Mouse (Mus musculus) hindbrain, embryonic 16.5 days (tissue): ENCODE measurements at regions not wholly inside any gene's neighbourhood (a gene's known extent, or its start where the extent isn't known, plus 50 kb on each side); places are given as distances from the start of the nearest gene placed in this dataset.

Experiments used
- ATAC-seq: fragments of 200-750 bp; cut with Nextera tagmentation; 2 replicates; pipeline ENCODE4 v1.8.0; 2017; ENCODE audit warnings: moderate TSS enrichment, moderate library complexity
- H3K27ac ChIP-seq: fragments of 300-500 bp; sonication (generic); 2 replicates; pipeline ENCODE4 v1.5.1; 2014; ENCODE audit warnings: low read depth, mild to moderate bottlenecking, control low read depth, low read length, moderate library complexity
- H3K27me3 ChIP-seq: fragments of 300-500 bp; sonication (generic); replicated peaks from 2 replicates; pipeline ENCODE4 v1.6.1; 2014; ENCODE audit warnings: low read length; ENCODE audit not compliant: control insufficient read depth, insufficient read depth
- H3K36me3 ChIP-seq: fragments of 300-500 bp; sonication (generic); 2 replicates; pipeline ENCODE4 v1.6.1; 2014; ENCODE audit warnings: mild to moderate bottlenecking, low read length, moderate library complexity, mixed read lengths; ENCODE audit not compliant: control insufficient read depth, insufficient read depth
- H3K4me1 ChIP-seq: fragments of 300-500 bp; sonication (generic); 2 replicates; pipeline ENCODE4 v1.6.1; 2014; ENCODE audit warnings: low read depth, low read length; ENCODE audit not compliant: control insufficient read depth, insufficient read depth
- H3K4me2 ChIP-seq: fragments of 300-500 bp; sonication (generic); 2 replicates; pipeline ENCODE4 v1.6.1; 2014; ENCODE audit warnings: mild to moderate bottlenecking, low read length, control low read depth, moderate library complexity
- H3K4me3 ChIP-seq: fragments of 300-500 bp; sonication (generic); 2 replicates; pipeline ENCODE4 v1.5.1; 2014; ENCODE audit warnings: mild to moderate bottlenecking, low read length, control low read depth, moderate library complexity
- H3K9ac ChIP-seq: fragments of 300-500 bp; sonication (generic); 2 replicates; pipeline ENCODE4 v1.6.1; 2014; ENCODE audit warnings: low read depth, mild to moderate bottlenecking, control low read depth, low read length, moderate library complexity
- H3K9me3 ChIP-seq: fragments of 300-500 bp; sonication (generic); 2 replicates; pipeline ENCODE4 v1.6.1; 2014; ENCODE audit warnings: mild to moderate bottlenecking, low read length, moderate library complexity; ENCODE audit not compliant: control insufficient read depth
- WGBS: fragments of 180-500 bp; shearing (Covaris S2); extraction: QIAGEN DNeasy Blood & Tissue Kit; methylation state at CpG from one replicate; pipeline ENCODE4 v1.1.7; 2014; 5-methylcytosine and 5-hydroxymethylcytosine counted together

DNA sequence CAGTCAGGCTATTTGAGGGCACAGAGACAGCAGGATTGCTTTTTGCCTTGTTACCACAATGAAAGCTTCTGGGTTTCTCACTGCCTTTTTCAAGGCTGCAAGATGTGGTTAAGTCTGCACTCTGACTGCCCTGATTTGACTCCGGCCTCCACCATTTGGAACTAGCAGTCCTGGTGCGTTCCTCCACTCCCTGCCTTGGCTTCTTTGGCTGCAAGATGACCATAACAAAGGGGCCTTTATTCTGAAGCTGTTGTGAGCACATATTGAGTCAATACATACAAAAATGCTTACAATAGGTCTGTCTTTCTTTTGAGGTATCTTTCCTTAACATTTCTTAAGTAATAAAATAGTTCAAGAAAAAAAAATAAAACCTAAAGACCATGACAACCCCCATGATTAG lies 314.8 kb downstream of the Hace1 start:
- Histone ChIP-seq H3K4me1 (peaks cover 8% of the 10 kb centered on the region), H3K36me3 (no peaks in the 10 kb centered on the region), H3K9me3 (no peaks in the 10 kb centered on the region), H3K27me3 (no peaks in the 10 kb centered on the region), H3K4me3 (no peak overlapping the region), H3K9ac (no peak overlapping the region), H3K27ac (no peak overlapping the region), H3K4me2 (no peak overlapping the region)
- ATAC-seq: no peak
- 41% methylated on average over 2 of the region's 2 CpGs for WGBS

GRCm38 (mm10) chr10:45893894-45894831 lies 316.5 kb downstream of the Hace1 start:
- Histone ChIP-seq H3K36me3 (no peaks in the 10 kb centered on the region), H3K4me3 (no peak overlapping the region), H3K9ac (no peak overlapping the region), H3K4me1 (peaks cover 8% of the 10 kb centered on the region), H3K4me2 (no peak overlapping the region), H3K27ac (no peak overlapping the region), H3K27me3 (no peaks in the 10 kb centered on the region), H3K9me3 (no peaks in the 10 kb centered on the region)
- WGBS: 74% methylated on average over 2 of the region's 2 CpGs
- no peak for ATAC-seq

GRCm38 (mm10) chr10:45916928-45917327 lies 339.3 kb downstream of the Hace1 start:
- Histone ChIP-seq H3K9me3 (peaks cover 4% of the 10 kb centered on the region), H3K27ac (no peak overlapping the region), H3K9ac (no peak overlapping the region), H3K36me3 (no peaks in the 10 kb centered on the region), H3K27me3 (no peaks in the 10 kb centered on the region), H3K4me1 (no peaks in the 10 kb centered on the region), H3K4me3 (no peak overlapping the region), H3K4me2 (no peak overlapping the region)
- ATAC-seq: no peak
- WGBS: 19% methylated on average over 3 of the region's 3 CpGs

GRCm38 (mm10) chr10:45925746-45926145 lies 348.1 kb downstream of the Hace1 start:
- H3K4me1 ChIP-seq: no peaks in the 10 kb centered on the region
- no peak for ATAC-seq
- WGBS: 34% methylated on average over 1 of the region's 1 CpGs

GRCm38 (mm10) chr10:45933631-45934310 lies 356.1 kb downstream of the Hace1 start:
- 93% methylated on average over 4 of the region's 4 CpGs for WGBS
- H3K27ac ChIP-seq: no peak overlapping the region
- H3K36me3 ChIP-seq: no peaks in the 10 kb centered on the region
- no peak overlapping the region for H3K9ac ChIP-seq
- no peak overlapping the region for H3K4me2 ChIP-seq
- H3K4me3 ChIP-seq: no peak overlapping the region
- no peak for ATAC-seq
- H3K4me1 ChIP-seq: no peaks in the 10 kb centered on the region
- no peaks in the 10 kb centered on the region for H3K9me3 ChIP-seq
- no peaks in the 10 kb centered on the region for H3K27me3 ChIP-seq

More at GRCm38 (mm10) chr10:45925746-45926145, 348.1 kb downstream of the Hace1 start:
- H3K9me3 ChIP-seq: no peaks in the 10 kb centered on the region
- H3K4me2 ChIP-seq: no peak overlapping the region
- no peaks in the 10 kb centered on the region for H3K36me3 ChIP-seq
- H3K9ac ChIP-seq: no peak overlapping the region
- H3K27me3 ChIP-seq: no peaks in the 10 kb centered on the region
- no peak overlapping the region for H3K27ac ChIP-seq
- H3K4me3 ChIP-seq: no peak overlapping the region

DNA sequence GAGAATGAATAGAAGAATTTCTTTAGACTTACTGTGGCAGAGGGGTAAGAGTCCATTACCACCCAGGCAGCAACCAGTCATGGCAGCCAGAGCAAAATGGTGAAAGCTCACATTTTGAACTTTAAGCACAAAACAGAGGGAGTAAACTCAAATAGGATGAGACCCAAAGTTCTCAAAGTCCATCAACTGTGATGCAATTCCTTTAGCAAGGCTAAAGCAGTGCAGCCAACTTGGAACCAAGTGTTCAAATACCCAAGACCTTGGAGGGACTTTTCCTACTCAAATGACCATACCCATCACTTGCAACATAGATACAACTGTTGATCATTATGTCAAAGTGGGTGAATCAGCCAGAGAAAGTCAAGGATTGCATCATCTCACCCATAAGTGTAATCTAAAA lies 380.1 kb downstream of the Hace1 start:
- no peaks in the 10 kb centered on the region for H3K9me3 ChIP-seq
- ATAC-seq: no peak
- H3K9ac ChIP-seq: no peak overlapping the region
- H3K27me3 ChIP-seq: no peaks in the 10 kb centered on the region
- no peak overlapping the region for H3K4me2 ChIP-seq
- H3K4me1 ChIP-seq: no peaks in the 10 kb centered on the region
- H3K27ac ChIP-seq: no peak overlapping the region
- no peaks in the 10 kb centered on the region for H3K36me3 ChIP-seq
- H3K4me3 ChIP-seq: no peak overlapping the region

GRCm38 (mm10) chr10:45972240-45972639 lies 394.6 kb downstream of the Hace1 start:
- Histone ChIP-seq H3K4me1 (no peaks in the 10 kb centered on the region), H3K4me3 (no peak overlapping the region), H3K9me3 (no peaks in the 10 kb centered on the region), H3K27me3 (no peaks in the 10 kb centered on the region), H3K4me2 (no peak overlapping the region), H3K27ac (no peak overlapping the region), H3K9ac (no peak overlapping the region), H3K36me3 (no peaks in the 10 kb centered on the region)
- 83% methylated on average over 1 of the region's 1 CpGs for WGBS
- no peak for ATAC-seq

- H3K4me1 ChIP-seq: no peaks in the 10 kb centered on the region
- WGBS: 55% methylated on average over 4 of the region's 4 CpGs
- H3K4me2 ChIP-seq: no peak overlapping the region
- no peak overlapping the region for H3K4me3 ChIP-seq
- no peak overlapping the region for H3K27ac ChIP-seq
- H3K36me3 ChIP-seq: no peaks in the 10 kb centered on the region
- no peaks in the 10 kb centered on the region for H3K9me3 ChIP-seq
- no peak for ATAC-seq
- H3K9ac ChIP-seq: no peak overlapping the region
- H3K27me3 ChIP-seq: no peaks in the 10 kb centered on the region
These were observed 405.2 kb downstream of the Hace1 start for GRCm38 (mm10) chr10:45982731-45983274.

DNA sequence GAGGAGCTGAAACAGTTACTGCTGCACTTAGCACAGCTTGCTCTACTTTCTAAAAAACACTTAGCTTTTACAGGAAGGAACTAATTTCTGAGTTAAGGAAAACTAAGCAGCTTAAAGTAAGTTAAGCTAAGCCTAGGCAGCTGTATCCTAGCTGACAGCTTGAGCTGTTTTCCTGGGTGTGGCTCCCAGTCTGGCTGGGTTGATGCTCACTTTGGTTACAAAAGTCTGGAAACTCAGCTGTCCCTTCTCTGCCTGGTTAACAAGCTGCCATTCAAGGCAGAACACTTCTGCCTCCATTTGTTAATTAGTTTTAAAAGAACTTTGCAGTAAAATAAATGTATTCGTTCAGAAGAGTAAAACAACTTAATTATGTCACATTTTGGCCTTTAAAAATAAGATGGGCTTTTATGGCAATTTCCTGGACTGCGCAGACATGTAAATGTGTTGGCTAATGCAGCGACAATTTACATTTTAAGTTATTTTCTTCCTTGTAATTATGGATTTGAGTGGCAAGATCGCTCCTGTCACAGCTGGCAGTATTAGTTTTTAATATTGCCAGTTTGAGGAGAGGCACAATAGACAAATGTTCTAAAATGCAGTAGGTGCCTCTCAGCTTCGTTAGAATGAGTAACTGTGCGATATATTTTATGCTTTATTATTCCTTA lies 406.2 kb downstream of the Hace1 start:
- H3K4me2 ChIP-seq: no peak overlapping the region
- 81% methylated on average over 6 of the region's 6 CpGs for WGBS
- no peak overlapping the region for H3K4me3 ChIP-seq
- no peak overlapping the region for H3K9ac ChIP-seq
- no peaks in the 10 kb centered on the region for H3K9me3 ChIP-seq
- no peaks in the 10 kb centered on the region for H3K36me3 ChIP-seq
- H3K27ac ChIP-seq: no peak overlapping the region
- no peak for ATAC-seq
- H3K27me3 ChIP-seq: no peaks in the 10 kb centered on the region
- H3K4me1 ChIP-seq: no peaks in the 10 kb centered on the region
